Mouse (Mus musculus) limb, embryonic 10.5 days (tissue): Measurements from ENCODE around the gene Cep131. TPM values are rescaled to one million over a fixed set of nuclear protein-coding genes. Genes with fewer than 3 reads are reported as not detected.

ENCODE experiments used
- DNase-seq: peaks from one replicate; pipeline ENCODE4 v3.0.0-alpha.2; 2017; ENCODE audit warnings: low spot score
- H3K27ac ChIP-seq: fragments of 300-500 bp; sonication (generic); 2 replicates; pipeline ENCODE4 v1.5.1; 2016; ENCODE audit warnings: mild to moderate bottlenecking
- H3K27me3 ChIP-seq: fragments of 300-500 bp; sonication (generic); 2 replicates; pipeline ENCODE4 v1.6.1; 2016; ENCODE audit warnings: low read depth, mild to moderate bottlenecking; ENCODE audit not compliant: poor library complexity, severe bottlenecking
- H3K36me3 ChIP-seq: fragments of 300-500 bp; sonication (generic); 2 replicates; pipeline ENCODE4 v1.6.1; 2016; ENCODE audit warnings: mild to moderate bottlenecking, moderate library complexity
- H3K4me1 ChIP-seq: fragments of 300-500 bp; sonication (generic); 2 replicates; pipeline ENCODE4 v1.6.1; 2016
- H3K4me3 ChIP-seq: fragments of 300-500 bp; sonication (generic); 2 replicates; pipeline ENCODE4 v1.5.1; 2016; ENCODE audit warnings: mild to moderate bottlenecking, moderate library complexity
- H3K9me3 ChIP-seq: fragments of 300-500 bp; sonication (generic); replicated peaks from 2 replicates; pipeline ENCODE4 v1.6.1; 2016; ENCODE audit warnings: mild to moderate bottlenecking
- WGBS: fragments of 180-500 bp; shearing (Covaris S2); methylation state at CpG from one replicate; pipeline ENCODE4 v1.1.7; 2016; 5-methylcytosine and 5-hydroxymethylcytosine counted together
- polyA plus RNA-seq: library from polyadenylated mRNA; unstranded; fragments of >200 nt; fragmentation: Nextera tagmentation; extraction: Ambion mirVana; gene quantifications from 2 replicates; pipeline ENCODE4 v1.2.1, GENCODE M21; 2016

The Cep131 gene
- polyA plus RNA-seq, 1 experiment from 2014 or later = 55.2 TPM

- peaks cover 25% of the 10 kb centered on the region for H3K27me3 ChIP-seq
- no peak for DNase-seq
- H3K4me1 ChIP-seq = peaks cover 58% of the 10 kb centered on the region
- peak overlapping the region; percentile 54 for H3K27ac ChIP-seq
- H3K36me3 ChIP-seq = no peaks in the 10 kb centered on the region
- H3K9me3 ChIP-seq = no peaks in the 10 kb centered on the region
- H3K4me3 ChIP-seq = no peak overlapping the region
- WGBS = 62% methylated on average over 13 of the region's 13 CpGs
These were observed 45.2 kb downstream of the Cep131 start for GRCm38 (mm10) chr11:120041191-120042123.

- WGBS = 76% methylated on average over 8 of the region's 8 CpGs
- Histone ChIP-seq H3K36me3 (no peaks in the 10 kb centered on the region), H3K9me3 (no peaks in the 10 kb centered on the region), H3K27ac (no peak overlapping the region), H3K27me3 (peaks cover 15% of the 10 kb centered on the region), H3K4me1 (peaks cover 48% of the 10 kb centered on the region), H3K4me3 (no peak overlapping the region)
- no peak for DNase-seq
These were observed 46.2 kb downstream of the Cep131 start for GRCm38 (mm10) chr11:120040440-120040839.

- Histone ChIP-seq H3K9me3 (no peaks in the 10 kb centered on the region), H3K27ac (peak overlapping the region; percentile 43; the same call in 1 of the 2 replicates), H3K4me1 (peaks cover 46% of the 10 kb centered on the region), H3K4me3 (no peak overlapping the region), H3K27me3 (0 out of 2 replicates have a peak, but pooled peaks cover 6% of the 10 kb centered on the region), H3K36me3 (no peaks in the 10 kb centered on the region)
- DNase-seq = no peak
- 48% methylated on average over 4 of the region's 4 CpGs for WGBS
These were observed 47.0 kb downstream of the Cep131 start for GRCm38 (mm10) chr11:120039581-120039980.

GRCm38 (mm10) chr11:120034762-120035161, 51.9 kb downstream of the Cep131 start:
- no peak for DNase-seq
- Histone ChIP-seq H3K4me1 (peaks cover 60% of the 10 kb centered on the region), H3K36me3 (no peaks in the 10 kb centered on the region), H3K27me3 (no peaks in the 10 kb centered on the region), H3K4me3 (no peak overlapping the region), H3K27ac (no peak overlapping the region), H3K9me3 (no peaks in the 10 kb centered on the region)
- 75% methylated on average over 5 of the region's 5 CpGs for WGBS

GRCm38 (mm10) chr11:120034306-120034705, 52.3 kb downstream of the Cep131 start:
- no peaks in the 10 kb centered on the region for H3K36me3 ChIP-seq
- peak overlapping the region; percentile 58 for H3K27ac ChIP-seq
- no peaks in the 10 kb centered on the region for H3K9me3 ChIP-seq
- H3K4me3 ChIP-seq = no peak overlapping the region
- peaks cover 61% of the 10 kb centered on the region for H3K4me1 ChIP-seq
- no peak for DNase-seq
- WGBS = 28% methylated on average over 3 of the region's 3 CpGs
- no peaks in the 10 kb centered on the region for H3K27me3 ChIP-seq

GRCm38 (mm10) chr11:120033473-120033872, 53.2 kb downstream of the Cep131 start:
- H3K27ac ChIP-seq = peak overlapping the region; percentile 8; the same call in 1 of the 2 replicates
- H3K9me3 ChIP-seq = no peaks in the 10 kb centered on the region
- H3K27me3 ChIP-seq = no peaks in the 10 kb centered on the region
- DNase-seq = no peak
- WGBS = 74% methylated on average over 3 of the region's 3 CpGs
- H3K36me3 ChIP-seq = no peaks in the 10 kb centered on the region
- peaks cover 65% of the 10 kb centered on the region for H3K4me1 ChIP-seq
- no peak overlapping the region for H3K4me3 ChIP-seq

- H3K36me3 ChIP-seq = no peaks in the 10 kb centered on the region
- no peaks in the 10 kb centered on the region for H3K27me3 ChIP-seq
- H3K27ac ChIP-seq = 0 out of 2 replicates have a peak overlapping the region, but pooled peaks have one; percentile 12
- peaks cover 59% of the 10 kb centered on the region for H3K4me1 ChIP-seq
- WGBS = 63% methylated on average over 8 of the region's 8 CpGs
- no peaks in the 10 kb centered on the region for H3K9me3 ChIP-seq
- DNase-seq = no peak
- H3K4me3 ChIP-seq = no peak overlapping the region
These were observed 54.6 kb downstream of the Cep131 start for GRCm38 (mm10) chr11:120032052-120032451.

GRCm38 (mm10) chr11:120030145-120030901, 56.3 kb downstream of the Cep131 start:
- WGBS = 42% methylated on average over 10 of the region's 10 CpGs
- peak overlapping the region; percentile 59 for H3K27ac ChIP-seq
- H3K36me3 ChIP-seq = no peaks in the 10 kb centered on the region
- no peak overlapping the region for H3K4me3 ChIP-seq
- peak; percentile 72 for DNase-seq
- H3K9me3 ChIP-seq = no peaks in the 10 kb centered on the region
- H3K27me3 ChIP-seq = no peaks in the 10 kb centered on the region
- H3K4me1 ChIP-seq = peaks cover 55% of the 10 kb centered on the region

GRCm38 (mm10) chr11:120029431-120030144, 57.0 kb downstream of the Cep131 start:
- Histone ChIP-seq H3K27me3 (no peaks in the 10 kb centered on the region), H3K4me1 (peaks cover 52% of the 10 kb centered on the region), H3K36me3 (no peaks in the 10 kb centered on the region), H3K27ac (peak overlapping the region; percentile 59), H3K9me3 (no peaks in the 10 kb centered on the region), H3K4me3 (no peak overlapping the region)
- WGBS = 56% methylated on average over 9 of the region's 9 CpGs
- DNase-seq = no peak

- Histone ChIP-seq H3K36me3 (no peaks in the 10 kb centered on the region), H3K4me3 (no peak overlapping the region), H3K27me3 (no peaks in the 10 kb centered on the region), H3K9me3 (no peaks in the 10 kb centered on the region), H3K27ac (no peak overlapping the region), H3K4me1 (peaks cover 41% of the 10 kb centered on the region)
- 83% methylated on average over 18 of the region's 18 CpGs for WGBS
- DNase-seq = no peak
These were observed 58.1 kb downstream of the Cep131 start for GRCm38 (mm10) chr11:120028319-120029092.

GRCm38 (mm10) chr11:120026941-120027340, 59.7 kb downstream of the Cep131 start:
- Histone ChIP-seq H3K4me3 (no peak overlapping the region), H3K36me3 (no peaks in the 10 kb centered on the region), H3K27ac (no peak overlapping the region), H3K4me1 (peaks cover 43% of the 10 kb centered on the region), H3K9me3 (no peaks in the 10 kb centered on the region), H3K27me3 (no peaks in the 10 kb centered on the region)
- WGBS = 84% methylated on average over 3 of the region's 3 CpGs
- no peak for DNase-seq

- DNase-seq = no peak
- no peaks in the 10 kb centered on the region for H3K9me3 ChIP-seq
- no peaks in the 10 kb centered on the region for H3K27me3 ChIP-seq
- peaks cover 51% of the 10 kb centered on the region for H3K4me1 ChIP-seq
- H3K27ac ChIP-seq = peak overlapping the region; percentile 47; the same call in 1 of the 2 replicates
- 79% methylated on average over 12 of the region's 12 CpGs for WGBS
- H3K36me3 ChIP-seq = no peaks in the 10 kb centered on the region
- no peak overlapping the region for H3K4me3 ChIP-seq
These were observed 63.8 kb downstream of the Cep131 start for GRCm38 (mm10) chr11:120022841-120023240.
